Mouse (Mus musculus) thymus, adult 2 months (tissue): ENCODE measurements at regions not wholly inside any gene's neighbourhood (a gene's known extent, or its start where the extent isn't known, plus 50 kb on each side); places are given as distances from the start of the nearest gene placed in this dataset.

ENCODE experiments used
- DNase-seq: peaks from one replicate; pipeline ENCODE4 v3.0.0; 2021
- H3K27ac ChIP-seq: fragments of 200-500 bp; 2 replicates; pipeline ENCODE4 v1.5.1; 2012; ENCODE audit warnings: low read length, control low read depth; ENCODE audit not compliant: control insufficient read depth, insufficient read depth
- H3K27me3 ChIP-seq: fragments of 200-500 bp; 2 replicates; pipeline ENCODE4 v1.6.1; 2012; ENCODE audit warnings: mild to moderate bottlenecking, low read length, moderate library complexity, mixed read lengths; ENCODE audit not compliant: control insufficient read depth, insufficient read depth
- H3K36me3 ChIP-seq: fragments of 200-500 bp; 2 replicates; pipeline ENCODE4 v1.6.1; 2012; ENCODE audit warnings: mild to moderate bottlenecking, low read length, moderate library complexity; ENCODE audit not compliant: control insufficient read depth, insufficient read depth
- H3K4me1 ChIP-seq: fragments of 200-500 bp; replicated peaks from 2 replicates; pipeline ENCODE4 v1.6.1; 2012; ENCODE audit warnings: low read length; ENCODE audit not compliant: control insufficient read depth, insufficient read depth
- H3K4me3 ChIP-seq: fragments of 200-500 bp; 2 replicates; pipeline ENCODE4 v1.5.1; 2012; ENCODE audit warnings: mild to moderate bottlenecking, low read length, control low read depth, moderate library complexity; ENCODE audit not compliant: control insufficient read depth, insufficient read depth
- CTCF ChIP-seq: fragments of 200-500 bp; IDR thresholded peaks from 2 replicates; pipeline ENCODE4 v1.5.1; 2012; ENCODE audit warnings: mild to moderate bottlenecking, control low read depth, low read length, moderate library complexity, borderline replicate concordance; ENCODE audit not compliant: control insufficient read depth, poor library complexity, insufficient read depth; ENCODE audit errors: extremely low read depth
- POLR2A ChIP-seq: fragments of 200-500 bp; IDR thresholded peaks from 2 replicates; pipeline ENCODE4 v1.6.1; 2012; ENCODE audit warnings: mild to moderate bottlenecking, low read length, control low read depth, moderate library complexity; ENCODE audit not compliant: control insufficient read depth, poor library complexity, insufficient read depth; ENCODE audit errors: extremely low read depth
- WGBS: fragments of 180-500 bp; shearing (Covaris S2); methylation state at CpG from one replicate; pipeline ENCODE4 v1.1.7; 2018; 5-methylcytosine and 5-hydroxymethylcytosine counted together

DNA sequence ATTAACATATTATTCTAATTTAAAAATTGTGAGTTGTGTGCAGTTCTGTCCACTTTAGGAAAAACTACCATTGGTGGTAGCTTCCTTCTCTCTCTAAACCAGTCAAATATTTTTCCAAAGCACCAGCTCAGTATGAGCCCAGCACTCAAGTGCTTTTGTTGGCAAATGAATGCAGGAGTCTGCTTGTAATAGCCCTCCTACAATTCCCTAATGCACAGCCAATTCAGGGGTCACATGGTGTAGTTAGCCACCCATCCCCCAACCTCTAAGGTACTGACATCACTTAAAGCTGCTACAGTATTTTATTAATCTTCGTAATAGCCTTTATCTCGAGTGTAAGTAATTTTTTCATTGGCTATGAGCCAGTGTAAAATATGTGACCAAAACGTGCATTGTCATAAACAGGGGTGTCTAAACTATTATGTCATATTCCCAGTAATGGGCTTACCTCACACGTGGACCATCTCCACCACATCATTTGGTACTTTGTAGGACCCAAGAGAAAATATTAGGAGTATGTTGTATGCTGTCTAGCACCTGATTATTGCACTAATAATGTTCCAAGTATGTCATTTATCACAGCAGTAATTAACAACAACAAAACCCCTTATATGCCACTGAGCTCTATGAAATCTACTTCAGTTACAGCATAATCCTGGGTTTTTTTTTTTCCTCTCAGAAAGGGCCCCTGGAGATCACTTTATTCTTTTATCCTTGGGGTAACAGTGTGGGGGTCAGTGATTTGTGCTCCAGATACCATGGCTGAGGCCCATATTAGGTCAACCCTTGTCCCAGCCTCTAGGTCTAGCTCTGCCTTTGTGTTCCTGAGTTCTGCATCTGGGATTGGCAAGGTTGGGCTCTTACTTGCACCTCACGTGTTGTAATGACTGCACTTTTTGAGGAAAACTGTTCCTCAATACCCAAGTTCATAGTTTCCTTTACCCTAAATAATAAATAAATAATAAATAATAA, 822.7 kb upstream of the 2610301B20Rik start:
- H3K27ac ChIP-seq, result no peak overlapping the region
- no peak for DNase-seq
- 87% methylated on average over 5 of the region's 5 CpGs for WGBS
- TF ChIP-seq POLR2A, result no peak
- no peak for TF ChIP-seq CTCF
- no peaks in the 10 kb centered on the region for H3K36me3 ChIP-seq
- H3K4me1 ChIP-seq, result no peaks in the 10 kb centered on the region
- H3K27me3 ChIP-seq, result no peaks in the 10 kb centered on the region
- no peak overlapping the region for H3K4me3 ChIP-seq

GRCm38 (mm10) chr4:10052869-10053268, 821.4 kb upstream of the 2610301B20Rik start:
- H3K27ac ChIP-seq, result no peak overlapping the region

GRCm38 (mm10) chr4:10072500-10073106, 801.7 kb upstream of the 2610301B20Rik start:
- no peak for TF ChIP-seq CTCF
- no peak for TF ChIP-seq POLR2A
- DNase-seq, result no peak
- Histone ChIP-seq H3K4me3 (no peak overlapping the region), H3K27me3 (no peaks in the 10 kb centered on the region), H3K4me1 (no peaks in the 10 kb centered on the region), H3K36me3 (no peaks in the 10 kb centered on the region), H3K27ac (no peak overlapping the region)
- 22% methylated on average over 5 of the region's 5 CpGs for WGBS

More at GRCm38 (mm10) chr4:10052869-10053268, 821.4 kb upstream of the 2610301B20Rik start:
- no peaks in the 10 kb centered on the region for H3K27me3 ChIP-seq
- no peak for DNase-seq
- no peak overlapping the region for H3K4me3 ChIP-seq
- TF ChIP-seq CTCF (no peak), POLR2A (no peak)
- H3K36me3 ChIP-seq, result no peaks in the 10 kb centered on the region
- H3K4me1 ChIP-seq, result no peaks in the 10 kb centered on the region

DNA sequence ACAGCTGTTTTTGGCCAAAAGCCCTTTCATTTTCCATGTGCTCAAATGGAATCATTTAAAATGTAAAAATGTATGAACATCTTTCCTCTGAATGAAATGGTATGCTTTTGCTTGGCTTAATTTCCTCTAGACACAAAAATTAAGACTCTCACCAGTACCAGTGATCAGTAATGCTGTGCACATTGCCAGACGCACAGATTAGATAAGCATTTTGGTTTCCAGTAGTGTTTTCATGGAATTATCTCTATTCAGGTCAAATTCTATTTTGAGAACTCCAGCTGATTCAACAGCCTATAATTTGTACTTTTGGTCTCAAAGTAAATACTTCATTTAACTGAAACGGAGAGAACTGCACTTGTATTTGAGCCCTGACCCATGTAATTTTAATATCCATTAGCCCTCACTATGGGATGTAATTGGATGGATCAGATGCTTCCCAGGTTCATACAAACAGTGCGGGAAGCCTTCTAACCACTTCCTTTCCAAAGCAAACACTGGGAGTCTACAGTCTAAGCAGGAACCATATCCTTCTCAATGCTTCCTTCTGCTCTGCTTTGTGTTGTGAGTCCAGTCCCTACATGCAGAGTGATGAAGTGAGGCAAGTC, 794.6 kb upstream of the 2610301B20Rik start:
- no peak for DNase-seq
- no peak overlapping the region for H3K27ac ChIP-seq
- H3K4me1 ChIP-seq, result no peaks in the 10 kb centered on the region; the same call in 1 of the 2 replicates
- H3K27me3 ChIP-seq, result no peaks in the 10 kb centered on the region
- TF ChIP-seq CTCF (no peak), POLR2A (no peak)
- no peaks in the 10 kb centered on the region for H3K36me3 ChIP-seq
- H3K4me3 ChIP-seq, result no peak overlapping the region
- 95% methylated on average over 3 of the region's 3 CpGs for WGBS

DNA sequence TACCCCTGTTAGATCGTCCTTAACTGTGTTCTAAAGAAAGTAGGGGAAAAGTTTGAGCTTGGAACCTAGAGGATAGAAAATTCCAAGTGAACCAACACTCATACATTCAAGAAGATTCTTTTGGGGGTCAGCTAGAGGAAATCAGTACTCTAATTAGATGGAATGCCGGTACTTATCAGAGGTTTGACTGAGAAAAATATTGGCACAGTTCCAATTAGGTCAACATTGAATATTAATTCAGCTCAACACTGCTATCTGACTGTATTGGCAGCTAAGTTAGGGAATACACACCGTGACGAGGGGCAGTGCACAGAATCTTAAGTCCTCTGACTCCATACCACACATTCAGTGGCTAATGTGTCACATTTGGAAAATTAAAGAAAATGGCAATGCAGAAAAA, 759.5 kb upstream of the 2610301B20Rik start:
- Histone ChIP-seq H3K4me1 (no peaks in the 10 kb centered on the region), H3K27me3 (no peaks in the 10 kb centered on the region), H3K27ac (no peak overlapping the region), H3K4me3 (no peak overlapping the region), H3K36me3 (no peaks in the 10 kb centered on the region)
- no peak for DNase-seq
- 92% methylated on average over 4 of the region's 4 CpGs for WGBS
- TF ChIP-seq POLR2A (no peak), CTCF (no peak)

DNA sequence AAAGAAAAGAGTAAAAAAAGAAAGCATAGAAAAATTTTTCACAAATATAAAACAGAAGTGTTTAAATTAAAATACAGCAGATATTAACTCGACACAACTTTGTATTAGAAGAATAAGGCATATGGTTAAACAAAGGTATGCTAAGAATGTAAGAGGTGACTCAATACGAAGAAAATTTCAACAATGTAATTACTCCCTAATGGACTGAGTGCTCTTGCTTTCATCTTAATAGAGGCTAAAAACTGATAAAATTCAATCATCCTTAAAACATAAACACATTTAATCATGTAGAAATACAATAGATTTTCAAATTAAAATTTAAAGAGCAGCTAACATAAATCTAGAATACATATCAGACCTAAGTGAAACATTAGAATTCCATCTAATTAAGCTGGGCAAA, 756.3 kb upstream of the 2610301B20Rik start:
- DNase-seq, result no peak
- WGBS, result 90% methylated on average over 2 of the region's 2 CpGs
- no peak for TF ChIP-seq CTCF
- TF ChIP-seq POLR2A, result no peak

More for the DNA sequence above, 756.3 kb upstream of the 2610301B20Rik start:
- Histone ChIP-seq H3K27ac (no peak overlapping the region), H3K36me3 (no peaks in the 10 kb centered on the region), H3K27me3 (no peaks in the 10 kb centered on the region), H3K4me3 (no peak overlapping the region), H3K4me1 (no peaks in the 10 kb centered on the region)
